Mouse (Mus musculus) MEL (cell line): Measurements from ENCODE around the gene Ndufs2. TPM values are rescaled to one million over a fixed set of nuclear protein-coding genes. Genes with fewer than 3 reads are reported as not detected.

Experiments used
- DNase-seq: peaks from one replicate; pipeline ENCODE4 v3.0.0; 2011; ENCODE audit warnings: low read depth, low spot score
- H3K27ac ChIP-seq: 2 replicates; pipeline ENCODE4 v1.5.1; 2012; ENCODE audit warnings: low read depth, mild to moderate bottlenecking, control low read depth, low read length, moderate library complexity; ENCODE audit not compliant: control insufficient read depth
- H3K27me3 ChIP-seq, 2 experiments: fragments of 150-350 bp in 1 of 2; sonication (generic) in 1 of 2; 2 replicates each; pipeline ENCODE4 v1.6.1; 2012; ENCODE audit warnings: low read length in 2 of 2, mild to moderate bottlenecking in 2 of 2, improper control_type of control experiment in 1 of 2, moderate library complexity in 1 of 2; ENCODE audit not compliant: insufficient read depth in 2 of 2, control insufficient read depth in 1 of 2
- H3K36me3 ChIP-seq, 2 experiments: 2 replicates each; pipeline ENCODE4 v1.6.1; 2012 to 2014; ENCODE audit warnings: low read length in 2 of 2, improper control_type of control experiment in 1 of 2, inconsistent platforms in 1 of 2, mild to moderate bottlenecking in 1 of 2; ENCODE audit not compliant: insufficient read depth in 2 of 2, control insufficient read depth in 1 of 2
- H3K4me1 ChIP-seq, 2 experiments: fragments of 150-350 bp in 1 of 2; sonication (generic) in 1 of 2; 2 replicates each; pipeline ENCODE4 v1.6.1; 2012; ENCODE audit warnings: low read length in 2 of 2, improper control_type of control experiment in 1 of 2, mild to moderate bottlenecking in 1 of 2; ENCODE audit not compliant: insufficient read depth in 2 of 2, control insufficient read depth in 1 of 2
- H3K4me3 ChIP-seq, 2 experiments: fragments of 150-350 bp in 1 of 2; sonication (generic) in 1 of 2; 2 replicates each; pipeline ENCODE4 v1.5.1; 2012; ENCODE audit warnings: low read depth in 2 of 2, low read length in 2 of 2, mild to moderate bottlenecking in 2 of 2, moderate library complexity in 2 of 2, control low read depth in 1 of 2, improper control_type of control experiment in 1 of 2; ENCODE audit not compliant: control insufficient read depth in 1 of 2, insufficient read depth in 1 of 2
- H3K79me2 ChIP-seq: 2 replicates; pipeline ENCODE4 v1.6.1; 2012; ENCODE audit warnings: mild to moderate bottlenecking, low read length, moderate library complexity; ENCODE audit not compliant: control insufficient read depth, poor library complexity, insufficient read depth
- H3K9ac ChIP-seq: 2 replicates; pipeline ENCODE4 v1.6.1; 2012; ENCODE audit warnings: low read depth, mild to moderate bottlenecking, control low read depth, low read length, moderate library complexity; ENCODE audit not compliant: control insufficient read depth, poor library complexity, severe bottlenecking
- H3K9me3 ChIP-seq: fragments of 150-350 bp; sonication (generic); replicated peaks from 2 replicates; pipeline ENCODE4 v1.6.1; 2012; ENCODE audit warnings: mild to moderate bottlenecking, low read length, improper control_type of control experiment, moderate library complexity; ENCODE audit not compliant: insufficient read depth
- BHLHE40 ChIP-seq: IDR thresholded peaks from 2 replicates; pipeline ENCODE4 v1.6.1; 2012; ENCODE audit warnings: low read depth, mild to moderate bottlenecking, inconsistent platforms, low read length, improper control_type of control experiment, borderline replicate concordance
- CHD2 ChIP-seq: IDR thresholded peaks from 2 replicates; pipeline ENCODE4 v1.6.1; 2011; ENCODE audit warnings: low read length, improper control_type of control experiment
- CTCF ChIP-seq, 3 experiments: IDR thresholded peaks in 2 of 3; conservative IDR thresholded peaks in 1 of 3; 2 replicates each; pipeline ENCODE4 v1.5.1; 2011 to 2012; ENCODE audit warnings: low read length in 3 of 3, low read depth in 2 of 3, mild to moderate bottlenecking in 2 of 3, improper control_type of control experiment in 1 of 3, inconsistent platforms in 1 of 3, mixed read lengths in 1 of 3, moderate library complexity in 1 of 3; ENCODE audit not compliant: control insufficient read depth in 1 of 3, insufficient read depth in 1 of 3, poor library complexity in 1 of 3, severe bottlenecking in 1 of 3
- E2F4 ChIP-seq: IDR thresholded peaks from 2 replicates; pipeline ENCODE4 v1.6.1; 2011; ENCODE audit warnings: low read depth, low read length, improper control_type of control experiment, borderline replicate concordance
- EP300 ChIP-seq, 2 experiments: IDR thresholded peaks; 2 replicates each; pipeline ENCODE4 v1.6.1; 2011; ENCODE audit warnings: improper control_type of control experiment in 2 of 2, low read length in 2 of 2, low read depth in 1 of 2, mild to moderate bottlenecking in 1 of 2
- GABPA ChIP-seq: IDR thresholded peaks from 2 replicates; pipeline ENCODE4 v1.6.1; 2012; ENCODE audit warnings: low read depth, mild to moderate bottlenecking, inconsistent platforms, low read length, improper control_type of control experiment, moderate library complexity
- GATA1 ChIP-seq: IDR thresholded peaks from 2 replicates; pipeline ENCODE4 v1.6.1; 2011; ENCODE audit warnings: low read depth, low read length, improper control_type of control experiment
- HCFC1 ChIP-seq: IDR thresholded peaks from 2 replicates; pipeline ENCODE4 v1.6.1; 2012; ENCODE audit warnings: low read depth, mild to moderate bottlenecking, inconsistent platforms, low read length, improper control_type of control experiment, moderate library complexity
- JUND ChIP-seq: IDR thresholded peaks from 2 replicates; pipeline ENCODE4 v1.6.1; 2011; ENCODE audit warnings: low read depth, mild to moderate bottlenecking, improper control_type of control experiment, low read length
- MAFK ChIP-seq: IDR thresholded peaks from 2 replicates; pipeline ENCODE4 v1.6.1; 2011; ENCODE audit warnings: low read depth, mild to moderate bottlenecking, low read length, improper control_type of control experiment, borderline replicate concordance
- MAX ChIP-seq: IDR thresholded peaks from 2 replicates; pipeline ENCODE4 v1.6.1; 2011; ENCODE audit warnings: low read length, improper control_type of control experiment
- MAZ ChIP-seq: IDR thresholded peaks from 2 replicates; pipeline ENCODE4 v1.6.1; 2012; ENCODE audit warnings: low read depth, mild to moderate bottlenecking, inconsistent platforms, low read length, improper control_type of control experiment
- MEF2A ChIP-seq: IDR thresholded peaks from 2 replicates; pipeline ENCODE4 v1.6.1; 2014; ENCODE audit warnings: low read depth, mild to moderate bottlenecking, inconsistent platforms, low read length, improper control_type of control experiment; ENCODE audit not compliant: poor library complexity, insufficient replicate concordance, severe bottlenecking; ENCODE audit errors: extremely low read depth
- MXI1 ChIP-seq: IDR thresholded peaks from 2 replicates; pipeline ENCODE4 v1.6.1; 2011; ENCODE audit warnings: mild to moderate bottlenecking, low read depth, low read length, improper control_type of control experiment
- MYB ChIP-seq: IDR thresholded peaks from 2 replicates; pipeline ENCODE4 v1.6.1; 2011; ENCODE audit warnings: mild to moderate bottlenecking, low read depth, low read length, improper control_type of control experiment
- MYC ChIP-seq: IDR thresholded peaks from 2 replicates; pipeline ENCODE4 v1.6.1; 2011; ENCODE audit warnings: low read depth, mild to moderate bottlenecking, low read length, improper control_type of control experiment, moderate library complexity
- NELFE ChIP-seq: IDR thresholded peaks from 2 replicates; pipeline ENCODE4 v1.6.1; 2011; ENCODE audit warnings: low read depth, low read length, improper control_type of control experiment
- NRF1 ChIP-seq: IDR thresholded peaks from 2 replicates; pipeline ENCODE4 v1.6.1; 2014; ENCODE audit warnings: low read depth, mild to moderate bottlenecking, inconsistent platforms, low read length, improper control_type of control experiment, moderate library complexity; ENCODE audit not compliant: poor library complexity, insufficient read depth, severe bottlenecking
- POLR2A ChIP-seq, 2 experiments: IDR thresholded peaks; 2 replicates each; pipeline ENCODE4 v1.6.1; 2011 to 2012; ENCODE audit warnings: low read length in 2 of 2, mild to moderate bottlenecking in 2 of 2, control low read depth in 1 of 2, improper control_type of control experiment in 1 of 2, low read depth in 1 of 2, moderate library complexity in 1 of 2; ENCODE audit not compliant: control insufficient read depth in 1 of 2, insufficient read depth in 1 of 2, poor library complexity in 1 of 2
- POLR2AphosphoS2 ChIP-seq: IDR thresholded peaks from 2 replicates; pipeline ENCODE4 v1.6.1; 2011; ENCODE audit warnings: low read length, improper control_type of control experiment
- POLR2AphosphoS5 ChIP-seq: IDR thresholded peaks from 2 replicates; pipeline ENCODE4 v1.6.1; 2012; ENCODE audit warnings: low read depth, borderline replicate concordance, mild to moderate bottlenecking, inconsistent platforms, low read length, moderate library complexity, mixed read lengths
- RAD21 ChIP-seq: IDR thresholded peaks from 2 replicates; pipeline ENCODE4 v1.6.1; 2011; ENCODE audit warnings: mild to moderate bottlenecking, low read depth, low read length, improper control_type of control experiment
- RCOR1 ChIP-seq: IDR thresholded peaks from 2 replicates; pipeline ENCODE4 v1.6.1; 2012; ENCODE audit warnings: low read depth, mild to moderate bottlenecking, inconsistent platforms, low read length, improper control_type of control experiment
- SIN3A ChIP-seq: IDR thresholded peaks from 2 replicates; pipeline ENCODE4 v1.6.1; 2012; ENCODE audit warnings: low read length, improper control_type of control experiment, inconsistent platforms
- SMC3 ChIP-seq: IDR thresholded peaks from 2 replicates; pipeline ENCODE4 v1.6.1; 2011; ENCODE audit warnings: low read depth, low read length, improper control_type of control experiment
- TAL1 ChIP-seq: IDR thresholded peaks from 2 replicates; pipeline ENCODE4 v1.6.1; 2012; ENCODE audit warnings: mild to moderate bottlenecking, inconsistent platforms, low read length, moderate library complexity, mixed read lengths
- TBP ChIP-seq: IDR thresholded peaks from 2 replicates; pipeline ENCODE4 v1.8.0; 2011; ENCODE audit warnings: low read depth, low read length, improper control_type of control experiment
- TCF12 ChIP-seq: IDR thresholded peaks from 2 replicates; pipeline ENCODE4 v1.6.1; 2014; ENCODE audit warnings: low read depth, mild to moderate bottlenecking, inconsistent platforms, low read length, improper control_type of control experiment, moderate library complexity
- UBTF ChIP-seq: IDR thresholded peaks from 2 replicates; pipeline ENCODE4 v1.6.1; 2012; ENCODE audit warnings: low read depth, mild to moderate bottlenecking, inconsistent platforms, low read length, improper control_type of control experiment, moderate library complexity, borderline replicate concordance; ENCODE audit not compliant: insufficient read depth
- USF1 ChIP-seq: IDR thresholded peaks from 2 replicates; pipeline ENCODE4 v1.6.1; 2014; ENCODE audit warnings: low read depth, mild to moderate bottlenecking, inconsistent platforms, low read length, improper control_type of control experiment, moderate library complexity
- USF2 ChIP-seq, 2 experiments: IDR thresholded peaks; 2 replicates each; pipeline ENCODE4 v1.6.1; 2011 to 2012; ENCODE audit warnings: improper control_type of control experiment in 2 of 2, low read length in 2 of 2, borderline replicate concordance in 1 of 2, inconsistent platforms in 1 of 2, low read depth in 1 of 2, mild to moderate bottlenecking in 1 of 2; ENCODE audit not compliant: insufficient read depth in 1 of 2
- ZC3H11A ChIP-seq: IDR thresholded peaks from 2 replicates; pipeline ENCODE4 v1.6.1; 2012; ENCODE audit warnings: low read depth, mild to moderate bottlenecking, inconsistent platforms, low read length, improper control_type of control experiment
- ZKSCAN1 ChIP-seq: IDR thresholded peaks from 2 replicates; pipeline ENCODE4 v1.6.1; 2012; ENCODE audit warnings: low read depth, mild to moderate bottlenecking, inconsistent platforms, low read length, improper control_type of control experiment, moderate library complexity
- ZMIZ1 ChIP-seq: IDR thresholded peaks from 2 replicates; pipeline ENCODE4 v1.6.1; 2012; ENCODE audit warnings: low read depth, mild to moderate bottlenecking, inconsistent platforms, low read length, improper control_type of control experiment, moderate library complexity
- ZNF384 ChIP-seq: IDR thresholded peaks from 2 replicates; pipeline ENCODE4 v1.6.1; 2012; ENCODE audit warnings: low read depth, mild to moderate bottlenecking, inconsistent platforms, low read length, improper control_type of control experiment
- polyA plus RNA-seq, 2 experiments: library from polyadenylated mRNA; stranded (reverse) in 1 of 2; unstranded in 1 of 2; fragments of >175 nt in 1 of 2; fragments of >200 nt in 1 of 2; gene quantifications; 2 replicates each; pipeline versions ENCODE4 v1.2.1 to v1.2.4; 2012; ENCODE audit warnings: low replicate concordance in 2 of 2, low read depth in 1 of 2; ENCODE audit not compliant: insufficient read length in 2 of 2, insufficient read depth in 1 of 2, missing spikeins in 1 of 2
- total RNA-seq: library from RNA; depleted of rRNA; stranded (reverse); fragments of 300-350 nt; gene quantifications from 2 replicates; pipeline ENCODE4 v1.2.3, GENCODE M21; 2012

Ndufs2 gene
- total and polyA plus RNA-seq, 3 experiments: 169 to 415 (median 292) TPM

GRCm38 (mm10) chr1:171269848-171270572, 18.8 kb upstream of the Ndufs2 start, which contains the start of gene B4galt3:
Gene B4galt3 (plus strand): TSS chr1:171270328.
- Histone ChIP-seq H3K79me2 (no peaks in the 10 kb centered on the region; the same call in 1 of the 2 replicates), H3K27ac (peak within 1 kb of the TSS; percentile 53), H3K27me3 (no peaks in the 10 kb centered on the region), H3K36me3 (peaks cover 0 to 29% of the 10 kb centered on the region in 2 experiments; a peak in 2 of 4 replicates), H3K9me3 (no peaks in the 10 kb centered on the region), H3K4me1 (peaks cover 17 to 30% of the 10 kb centered on the region in 2 experiments), H3K4me3 (peak within 1 kb of the TSS; percentile 73 to 89), H3K9ac (peak within 1 kb of the TSS; percentile 75)
- peak; percentile 94 for DNase-seq
- peak; percentile 69; the same call in 1 of the 2 replicates for TF ChIP-seq MYC
- TF ChIP-seq TBP: peak; percentile 78
- no peak for TF ChIP-seq MAFK
- TF ChIP-seq EP300 (IDR thresholded peaks at IDR 0.05; ENCODE audit: low read depth in 1 of 2, low read length in 2 of 2): peak in 1 of 2 experiments; percentile 27; a peak in 1 of 4 replicates
- peak; percentile 97 for TF ChIP-seq ZMIZ1
- TF ChIP-seq GABPA: no peak
- TF ChIP-seq MEF2A: 0 out of 2 replicates have a peak, but pooled peaks have one; percentile 44
- peak; percentile 56; the same call in 1 of the 2 replicates for TF ChIP-seq MXI1
- no peak for TF ChIP-seq JUND
- TF ChIP-seq POLR2A (IDR thresholded peaks at IDR 0.05; ENCODE audit: control insufficient read depth in 1 of 2, insufficient read depth in 1 of 2, low read depth in 1 of 2, low read length in 2 of 2, poor library complexity in 1 of 2): peak; percentile 93 to 98
- no peak for TF ChIP-seq ZKSCAN1
- peak; percentile 87 for TF ChIP-seq SIN3A
- TF ChIP-seq TAL1: no peak
- TF ChIP-seq CHD2: no peak
- peak; percentile 65 for TF ChIP-seq MAX
- no peak for TF ChIP-seq MYB
- peak; percentile 96 for TF ChIP-seq NELFE
- TF ChIP-seq E2F4: no peak
- no peak for TF ChIP-seq GATA1
- no peak for TF ChIP-seq ZNF384
- peak; percentile 14; the same call in 1 of the 2 replicates for TF ChIP-seq POLR2AphosphoS5
- peak; percentile 96 for TF ChIP-seq POLR2AphosphoS2
- no peak for TF ChIP-seq UBTF
- TF ChIP-seq ZC3H11A: no peak
- no peak for TF ChIP-seq BHLHE40
- no peak for TF ChIP-seq USF2 (IDR thresholded peaks at IDR 0.05; ENCODE audit: borderline replicate concordance in 1 of 2, insufficient read depth in 1 of 2, low read depth in 1 of 2, low read length in 2 of 2)
- peak; percentile 49; the same call in 1 of the 2 replicates for TF ChIP-seq MAZ
- no peak for TF ChIP-seq RAD21
- TF ChIP-seq USF1: peak; percentile 51; the same call in 1 of the 2 replicates
- no peak for TF ChIP-seq SMC3
- peak; percentile 90 for TF ChIP-seq HCFC1
- 0 out of 6 replicates have a peak, but pooled peaks of 1 of the 3 experiments have one; percentile 3 for TF ChIP-seq CTCF (IDR thresholded peaks at IDR 0.05 in 2 of 3, conservative IDR thresholded peaks at IDR 0.05 in 1 of 3; ENCODE audit: control insufficient read depth in 1 of 3, insufficient read depth in 1 of 3, low read depth in 2 of 3, low read length in 3 of 3, poor library complexity in 1 of 3, severe bottlenecking in 1 of 3)
- peak; percentile 62; the same call in 1 of the 2 replicates for TF ChIP-seq RCOR1
- TF ChIP-seq NRF1: peak; percentile 46; the same call in 1 of the 2 replicates
- peak; percentile 80 for TF ChIP-seq TCF12
